Mouse (Mus musculus): Measurements from ENCODE around the gene Smu1. TPM values are rescaled to one million over a fixed set of nuclear protein-coding genes. Genes with fewer than 3 reads are reported as not detected.

Gene Smu1
- total RNA-seq, 2 experiments from 2014 or later = 23.7 to 28.3 TPM

Small RNA genes within 50 kb of the gene (microRNA-seq; reads per million reads assigned to microRNA genes)
- gene Mir207 = 0 reads per million in 2 experiments

Other genes starting within 250 kb of the Smu1 start
- gene Aptx, start 54.7 kb downstream of the Smu1 start, total RNA-seq (2021) = 10 to 100 TPM; 14.4 to 15.5 TPM
- gene Dnaja1, start 35.8 kb downstream of the Smu1 start, total RNA-seq (2021) = 10 to 100 TPM; 31.8 to 38.3 TPM
- gene B4galt1, start 96.1 kb upstream of the Smu1 start, total RNA-seq (2021) = 10 to 100 TPM; 28.1 to 29.9 TPM
- gene Spink4, start 162.1 kb upstream of the Smu1 start, total RNA-seq (2021) = not detected
- gene Bag1, start 190.4 kb upstream of the Smu1 start, total RNA-seq (2021) = 100 to 1,000 TPM; 185 to 205 TPM
- 10 to 100 TPM; 21.2 to 21.6 TPM for gene Chmp5, start 190.5 kb upstream of the Smu1 start, total RNA-seq (2021)
- 10 to 100 TPM; 17.3 to 21.8 TPM for gene Nfx1, start 213.0 kb upstream of the Smu1 start, total RNA-seq (2021)

All from gastrocnemius, postnatal 36 days (tissue).